Mouse (Mus musculus): Measurements from ENCODE around the gene Adam23. TPM values are rescaled to one million over a fixed set of nuclear protein-coding genes. Genes with fewer than 3 reads are reported as not detected.
A peak's percentile ranks its signal among the peaks of the same experiment; 100 is the strongest.

The Adam23 gene
- 2.6 and 3.1 TPM in 2 replicates for polyA plus RNA-seq (2015; fragmentation: Nextera tagmentation; extraction: Ambion mirVana)

DNA sequence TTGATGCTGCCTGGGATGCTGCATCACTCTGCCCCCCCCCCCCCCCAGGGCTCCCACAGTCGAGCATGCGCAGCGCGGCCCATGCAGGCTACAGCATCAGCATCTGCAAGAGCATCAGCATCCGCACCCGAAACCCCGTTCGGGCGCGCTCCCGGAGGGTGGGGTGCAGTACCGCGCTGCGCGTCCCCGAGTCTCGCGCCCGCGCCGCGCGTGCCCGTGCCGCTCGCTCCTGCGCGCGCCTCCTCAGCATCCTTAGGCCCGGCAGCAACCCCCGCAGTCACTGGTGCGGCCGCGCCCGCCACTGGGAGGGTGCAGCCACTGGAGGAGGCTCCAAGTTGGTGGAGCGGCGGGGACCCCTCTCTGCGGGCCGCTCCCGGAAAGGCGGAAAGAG, at the start of gene Adam23:
Gene Adam23, plus strand, starts transcription at position 236 of the 391 bp plus-strand sequence.
- no peaks in the 10 kb centered on the region for H3K9me3 ChIP-seq (ENCODE audit: control insufficient read depth, low read length)
- H3K4me2 ChIP-seq (replicated peaks; ENCODE audit: low read depth): peak within 1 kb of the TSS; percentile 88
- H3K27ac ChIP-seq (replicated peaks): no peak within 1 kb of the TSS
- no peaks in the 10 kb centered on the region; the same call in 1 of the 2 replicates for H3K27me3 ChIP-seq (ENCODE audit: control insufficient read depth, insufficient read depth, low read length)
- DNase-seq (ENCODE audit: low spot score): peak; percentile 31
- no peaks in the 10 kb centered on the region for H3K36me3 ChIP-seq (ENCODE audit: control insufficient read depth, insufficient read depth, low read length)
- no peak for TF ChIP-seq CTCF (IDR thresholded peaks at IDR 0.05; ENCODE audit: low read depth)
- no peak for TF ChIP-seq EP300 (optimal IDR thresholded peaks at IDR 0.05)
- H3K9ac ChIP-seq (ENCODE audit: low read length): peak within 1 kb of the TSS; percentile 45; the same call in 1 of the 2 replicates
- peak; percentile 57; the same call in 1 of the 2 replicates for ATAC-seq (ENCODE audit: low FRiP score, low TSS enrichment)
- WGBS: under 1% methylated on average over 38 of the region's 41 CpGs
- no peaks in the 10 kb centered on the region for H3K4me1 ChIP-seq (replicated peaks; ENCODE audit: control insufficient read depth, insufficient read depth)
- H3K4me3 ChIP-seq (ENCODE audit: low read depth, low read length): peak within 1 kb of the TSS; percentile 53

- TF ChIP-seq EP300 (optimal IDR thresholded peaks at IDR 0.05): no peak
- TF ChIP-seq CTCF (IDR thresholded peaks at IDR 0.05; ENCODE audit: low read depth): no peak
- 77% methylated on average over 5 of the region's 5 CpGs for WGBS
- H3K36me3 ChIP-seq (ENCODE audit: control insufficient read depth, insufficient read depth, low read length): no peaks in the 10 kb centered on the region
- DNase-seq (ENCODE audit: low spot score) (no peak), ATAC-seq (ENCODE audit: low FRiP score, low TSS enrichment) (no peak)
- H3K9me3 ChIP-seq (ENCODE audit: control insufficient read depth, low read length): no peaks in the 10 kb centered on the region
- no peaks in the 10 kb centered on the region for H3K4me1 ChIP-seq (replicated peaks; ENCODE audit: control insufficient read depth, insufficient read depth)
- H3K27me3 ChIP-seq (ENCODE audit: control insufficient read depth, insufficient read depth, low read length): no peaks in the 10 kb centered on the region
- no peak overlapping the region for H3K4me3 ChIP-seq (ENCODE audit: low read depth, low read length)
- H3K4me2 ChIP-seq (replicated peaks; ENCODE audit: low read depth): no peak overlapping the region
- no peak overlapping the region for H3K9ac ChIP-seq (ENCODE audit: low read length)
- H3K27ac ChIP-seq (replicated peaks): no peak overlapping the region
Observed at GRCm38 (mm10) chr1:63401130-63401529, 44.6 kb upstream of the Adam23 start.

DNA sequence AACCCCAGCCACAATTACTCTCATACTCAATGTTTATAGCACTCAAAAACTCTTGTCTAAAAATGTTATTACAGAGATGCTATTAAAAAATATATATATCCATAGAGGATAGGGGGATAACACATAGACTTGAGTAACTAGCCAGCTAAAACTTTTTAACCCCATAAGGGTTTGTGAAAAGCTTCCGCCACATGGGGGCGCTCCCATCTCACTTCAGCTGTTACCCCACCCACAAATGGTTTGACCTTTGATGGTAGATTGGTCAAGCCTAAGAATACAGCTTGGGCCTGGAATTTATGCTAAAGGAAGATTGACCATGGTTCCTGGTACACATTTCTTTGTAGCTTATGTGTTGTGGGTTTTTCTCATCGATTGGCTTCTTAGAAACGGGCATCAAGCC, 42.1 kb upstream of the Adam23 start:
- no peaks in the 10 kb centered on the region for H3K4me1 ChIP-seq (replicated peaks; ENCODE audit: control insufficient read depth, insufficient read depth)
- no peak overlapping the region for H3K4me3 ChIP-seq (ENCODE audit: low read depth, low read length)
- WGBS: 49% methylated on average over 4 of the region's 4 CpGs
- no peaks in the 10 kb centered on the region for H3K27me3 ChIP-seq (ENCODE audit: control insufficient read depth, insufficient read depth, low read length)
- no peak for ATAC-seq (ENCODE audit: low FRiP score, low TSS enrichment)
- DNase-seq (ENCODE audit: low spot score): peak; percentile 18
- TF ChIP-seq CTCF (IDR thresholded peaks at IDR 0.05; ENCODE audit: low read depth) (peak; percentile 55), EP300 (optimal IDR thresholded peaks at IDR 0.05) (no peak)
- H3K9ac ChIP-seq (ENCODE audit: low read length): no peak overlapping the region
- no peak overlapping the region for H3K4me2 ChIP-seq (replicated peaks; ENCODE audit: low read depth)
- no peaks in the 10 kb centered on the region for H3K9me3 ChIP-seq (ENCODE audit: control insufficient read depth, low read length)
- no peaks in the 10 kb centered on the region for H3K36me3 ChIP-seq (ENCODE audit: control insufficient read depth, insufficient read depth, low read length)
- no peak overlapping the region for H3K27ac ChIP-seq (replicated peaks)

- H3K4me3 ChIP-seq (ENCODE audit: low read depth, low read length): no peak overlapping the region
- H3K4me1 ChIP-seq (replicated peaks; ENCODE audit: control insufficient read depth, insufficient read depth): no peaks in the 10 kb centered on the region
- no peak overlapping the region for H3K9ac ChIP-seq (ENCODE audit: low read length)
- H3K36me3 ChIP-seq (ENCODE audit: control insufficient read depth, insufficient read depth, low read length): no peaks in the 10 kb centered on the region
- ATAC-seq (ENCODE audit: low FRiP score, low TSS enrichment) (no peak), DNase-seq (ENCODE audit: low spot score) (no peak)
- TF ChIP-seq EP300 (optimal IDR thresholded peaks at IDR 0.05) (no peak), CTCF (IDR thresholded peaks at IDR 0.05; ENCODE audit: low read depth) (no peak)
- H3K9me3 ChIP-seq (ENCODE audit: control insufficient read depth, low read length): no peaks in the 10 kb centered on the region
- H3K27me3 ChIP-seq (ENCODE audit: control insufficient read depth, insufficient read depth, low read length): no peaks in the 10 kb centered on the region
- H3K27ac ChIP-seq (replicated peaks): no peak overlapping the region
- no peak overlapping the region for H3K4me2 ChIP-seq (replicated peaks; ENCODE audit: low read depth)
- 74% methylated on average over 6 of the region's 6 CpGs for WGBS
Observed at GRCm38 (mm10) chr1:63408344-63408743, 37.3 kb upstream of the Adam23 start.

DNA sequence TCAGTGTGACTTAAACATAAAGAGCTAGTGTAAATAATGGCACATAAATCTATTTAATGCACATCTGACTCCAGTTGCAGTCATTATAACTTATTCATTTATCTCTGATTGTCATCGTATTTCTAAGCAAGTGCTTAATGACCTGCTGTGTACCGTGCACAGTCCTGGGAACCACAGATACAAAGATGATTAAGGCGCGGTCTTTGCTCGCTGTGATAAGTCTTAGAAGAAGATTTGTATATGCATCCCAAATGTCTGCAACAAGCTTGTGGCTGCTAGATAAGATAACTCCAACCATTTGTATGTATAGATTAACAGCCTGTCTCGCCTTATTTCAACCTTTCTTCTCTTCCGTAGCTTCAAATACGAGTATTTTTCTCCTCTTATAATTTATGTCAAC, 27.2 kb upstream of the Adam23 start:
- DNase-seq (ENCODE audit: low spot score) (no peak), ATAC-seq (ENCODE audit: low FRiP score, low TSS enrichment) (no peak)
- 47% methylated on average over 8 of the region's 8 CpGs for whole genome bisulfite sequencing
- no peaks in the 10 kb centered on the region for H3K36me3 ChIP-seq (ENCODE audit: control insufficient read depth, insufficient read depth, low read length)
- no peaks in the 10 kb centered on the region for H3K27me3 ChIP-seq (ENCODE audit: control insufficient read depth, insufficient read depth, low read length)
- no peaks in the 10 kb centered on the region for H3K9me3 ChIP-seq (ENCODE audit: control insufficient read depth, low read length)
- H3K4me2 ChIP-seq (replicated peaks; ENCODE audit: low read depth): no peak overlapping the region
- H3K4me3 ChIP-seq (ENCODE audit: low read depth, low read length): no peak overlapping the region
- H3K27ac ChIP-seq (replicated peaks): no peak overlapping the region
- no peak overlapping the region for H3K9ac ChIP-seq (ENCODE audit: low read length)
- TF ChIP-seq CTCF (IDR thresholded peaks at IDR 0.05; ENCODE audit: low read depth) (no peak), EP300 (optimal IDR thresholded peaks at IDR 0.05) (no peak)
- no peaks in the 10 kb centered on the region for H3K4me1 ChIP-seq (replicated peaks; ENCODE audit: control insufficient read depth, insufficient read depth)

DNA sequence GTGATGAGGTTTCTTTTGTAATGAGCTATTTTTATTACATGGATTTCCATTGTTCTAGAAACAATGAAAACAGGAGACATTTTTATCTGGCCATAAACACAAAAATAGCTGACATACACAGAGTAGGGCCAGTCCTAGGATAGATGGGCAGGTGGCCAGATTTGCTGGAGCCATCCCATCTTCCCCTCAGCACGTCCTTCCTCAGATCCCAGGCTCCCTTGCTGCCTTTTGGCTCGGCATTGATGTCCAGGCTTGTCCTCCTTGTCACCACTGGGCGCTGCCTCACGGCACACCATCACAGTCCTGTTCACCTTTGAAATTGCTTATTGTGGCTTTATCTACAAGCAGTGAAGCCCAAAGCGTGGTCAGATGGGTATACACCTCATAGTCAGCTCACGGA, 15.0 kb upstream of the Adam23 start:
- H3K27me3 ChIP-seq (ENCODE audit: control insufficient read depth, insufficient read depth, low read length): no peaks in the 10 kb centered on the region

More for the DNA sequence above, 15.0 kb upstream of the Adam23 start:
- no peak overlapping the region for H3K4me3 ChIP-seq (ENCODE audit: low read depth, low read length)
- H3K9me3 ChIP-seq (ENCODE audit: control insufficient read depth, low read length): no peaks in the 10 kb centered on the region
- ATAC-seq (ENCODE audit: low FRiP score, low TSS enrichment): no peak
- DNase-seq (ENCODE audit: low spot score): no peak
- no peak overlapping the region for H3K4me2 ChIP-seq (replicated peaks; ENCODE audit: low read depth)
- no peaks in the 10 kb centered on the region for H3K36me3 ChIP-seq (ENCODE audit: control insufficient read depth, insufficient read depth, low read length)
- no peaks in the 10 kb centered on the region for H3K4me1 ChIP-seq (replicated peaks; ENCODE audit: control insufficient read depth, insufficient read depth)
- TF ChIP-seq CTCF (IDR thresholded peaks at IDR 0.05; ENCODE audit: low read depth) (no peak), EP300 (optimal IDR thresholded peaks at IDR 0.05) (no peak)
- no peak overlapping the region for H3K27ac ChIP-seq (replicated peaks)
- WGBS: 73% methylated on average over 6 of the region's 6 CpGs
- no peak overlapping the region for H3K9ac ChIP-seq (ENCODE audit: low read length)
